Mouse (Mus musculus): ENCODE measurements around the gene Sptbn1.

DNA sequence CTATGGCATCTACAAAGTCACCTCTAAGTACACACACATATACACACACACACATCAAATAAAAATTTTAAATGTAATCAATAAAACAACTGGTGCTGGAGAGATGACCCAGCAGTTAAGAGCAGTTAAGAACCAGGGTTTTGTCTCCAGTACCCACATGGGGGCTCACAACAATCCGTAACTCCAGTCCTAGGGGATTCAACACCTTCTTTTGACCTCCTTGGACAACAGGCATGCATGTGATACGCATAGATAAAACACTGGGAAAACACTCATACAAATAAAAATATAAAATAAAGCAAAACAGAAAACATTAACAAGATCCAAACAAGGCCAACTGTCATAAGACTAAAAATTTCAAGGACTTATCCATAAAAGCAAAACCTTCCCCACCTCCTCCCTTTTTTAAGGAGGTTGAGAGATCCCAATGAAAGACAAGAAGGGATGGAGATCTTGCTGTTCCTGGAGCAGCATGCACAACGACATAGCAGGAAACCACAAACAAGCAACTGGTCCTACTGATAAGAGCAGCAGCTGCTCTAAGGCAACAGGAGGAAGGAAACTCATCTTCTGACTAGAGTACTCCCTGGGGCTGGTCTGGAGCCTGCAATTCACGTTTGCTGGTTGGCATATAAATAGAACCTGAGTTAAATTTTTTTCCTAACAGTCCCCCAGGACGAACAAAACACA, 102.0 kb downstream of the Sptbn1 start:
- no peak for TF ChIP-seq CTCF (conservative IDR thresholded peaks at IDR 0.05; ENCODE audit: low read length)
- no peak for TF ChIP-seq NANOG (IDR thresholded peaks at IDR 0.05; ENCODE audit: borderline replicate concordance, low read length)
- no peak for TF ChIP-seq POU5F1 (IDR thresholded peaks at IDR 0.05; ENCODE audit: borderline replicate concordance, low read length)

Data from E14TG2a.4 (cell line).